Mouse (Mus musculus): ENCODE data around the gene Slc6a2.

- TF ChIP-seq CTCF (IDR thresholded peaks at IDR 0.05; ENCODE audit: low read depth, low read length) (no peak), POLR2A (IDR thresholded peaks at IDR 0.05; ENCODE audit: extremely low read depth, insufficient read depth, low read length) (no peak)
Observed at GRCm38 (mm10) chr8:92972949-92973348, 13.1 kb downstream of the Slc6a2 start.

Data from liver, adult 2 months (tissue).